ENCODE assay signal across 8 mouse cellular contexts in the genomic region with DNA sequence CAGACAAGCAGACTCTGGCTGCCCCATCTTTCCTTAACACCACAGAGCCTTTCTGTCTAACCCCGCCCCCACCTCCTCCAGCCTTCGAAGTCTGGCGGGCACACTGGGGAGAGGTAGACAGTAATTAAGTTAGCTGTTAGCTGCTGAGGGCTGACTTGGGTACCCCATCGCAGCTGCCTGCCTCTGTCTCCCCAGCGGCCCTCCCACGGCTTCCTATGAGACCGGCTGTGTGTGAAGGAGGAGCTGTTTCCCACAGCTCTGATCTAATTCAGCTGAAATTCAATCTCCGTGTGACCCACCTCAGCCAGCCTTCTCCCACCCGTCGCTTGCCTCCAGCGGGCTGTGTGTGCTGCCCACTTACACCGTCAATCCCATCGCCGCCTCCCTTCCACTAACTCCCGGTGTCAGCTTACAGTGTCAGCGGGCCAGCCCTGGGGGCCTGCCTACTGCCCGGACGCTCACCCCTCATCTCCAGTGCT.
DNase-seq lines count a peak whose midpoint lies in the region; ATAC-seq lines count a peak whose summit lies in the region.

No protein-coding gene starts in this region.

- H3K9ac ChIP-seq in lung, embryonic 15.5 days, result no peak overlapping the region; the same call in 1 of the 2 replicates

- no peaks in the 10 kb centered on the region for H3K36me3 ChIP-seq in embryonic facial prominence, embryonic 10.5 days (replicated peaks)
- H3K36me3 ChIP-seq in lung, embryonic 15.5 days, result no peaks in the 10 kb centered on the region

- peaks cover 39% of the 10 kb centered on the region for H3K27me3 ChIP-seq in embryonic facial prominence, embryonic 10.5 days (replicated peaks; ENCODE audit: low read depth, poor library complexity, severe bottlenecking)
- no peaks in the 10 kb centered on the region for H3K27me3 ChIP-seq in lung, embryonic 15.5 days

- ATAC-seq in lung, embryonic 15.5 days (ENCODE audit: borderline replicate concordance, extremely low read depth, low FRiP score, low TSS enrichment), result peak; percentile 83

- H3K27ac ChIP-seq in embryonic facial prominence, embryonic 10.5 days (replicated peaks), result peak overlapping the region; percentile 82
- H3K27ac ChIP-seq in lung, embryonic 15.5 days, result peak overlapping the region; percentile 24

- peak overlapping the region; percentile 71 for H3K4me2 ChIP-seq in lung, embryonic 15.5 days

- peak; percentile 15 for DNase-seq in layer of hippocampus, adult 11-12 months (ENCODE audit: low spot score)
- no peak for DNase-seq in layer of hippocampus, adult 9-10 months (ENCODE audit: low spot score)
- DNase-seq in embryonic facial prominence, embryonic 10.5 days (ENCODE audit: low spot score), result peak; percentile 94
- DNase-seq in heart, adult 9 months (ENCODE audit: low spot score in 2 of 2), result peak; percentile 21 to 23
- peak; percentile 53 for DNase-seq in kidney, postnatal 10 days
- DNase-seq in retina, postnatal 1 day, result peak; percentile 90
- no peak for DNase-seq in c-Kit-positive CD71-positive TER-119-positive erythroid progenitor cells, embryonic 14.5 days (ENCODE audit: low spot score)

- no peaks in the 10 kb centered on the region for H3K9me3 ChIP-seq in embryonic facial prominence, embryonic 10.5 days
- H3K9me3 ChIP-seq in lung, embryonic 15.5 days, result no peaks in the 10 kb centered on the region

- H3K4me3 ChIP-seq in embryonic facial prominence, embryonic 10.5 days, result peak overlapping the region; percentile 51
- peak overlapping the region; percentile 26 for H3K4me3 ChIP-seq in lung, embryonic 15.5 days

- H3K4me1 ChIP-seq in embryonic facial prominence, embryonic 10.5 days, result peaks cover 78% of the 10 kb centered on the region
- H3K4me1 ChIP-seq in lung, embryonic 15.5 days, result peaks cover 45% of the 10 kb centered on the region

- WGBS in embryonic facial prominence, embryonic 10.5 days, result under 1% methylated on average over 18 of the region's 18 CpGs
- under 1% methylated on average over 18 of the region's 18 CpGs for WGBS in lung, embryonic 15.5 days

Comparison
In these comparisons a context has a peak if more than half of its experiments do, and no peak if none do; other contexts are left out.
1. DNase-seq: peak in layer of hippocampus, adult 11-12 months (single experiment), embryonic facial prominence, embryonic 10.5 days (single experiment), heart, adult 9 months (2 of 2), kidney, postnatal 10 days (single experiment) and retina, postnatal 1 day (single experiment); none in layer of hippocampus, adult 9-10 months (single experiment) and c-Kit-positive CD71-positive TER-119-positive erythroid progenitor cells, embryonic 14.5 days (single experiment).